Mouse (Mus musculus) CH12.LX (cell line): ENCODE data around the gene Ush2a. TPM values are rescaled to one million over a fixed set of nuclear protein-coding genes. Genes with fewer than 3 reads are reported as not detected.

Source experiments
- DNase-seq: peaks from one replicate; pipeline ENCODE4 v3.0.0-alpha.2; 2013; ENCODE audit errors: extremely low read depth
- H3K27ac ChIP-seq: 2 replicates; pipeline ENCODE4 v1.5.1; 2012; ENCODE audit warnings: low read depth, mild to moderate bottlenecking, control low read depth, moderate library complexity; ENCODE audit not compliant: insufficient read depth
- H3K27me3 ChIP-seq: replicated peaks from 2 replicates; pipeline ENCODE3; 2012; ENCODE audit warnings: inconsistent platforms
- H3K36me3 ChIP-seq, 2 experiments: replicated peaks in 1 of 2; 2 replicates each; pipeline versions ENCODE3 to v1.6.1; 2012; ENCODE audit warnings: inconsistent platforms in 1 of 2, low read length in 1 of 2, mild to moderate bottlenecking in 1 of 2, mixed read lengths in 1 of 2, moderate library complexity in 1 of 2; ENCODE audit not compliant: control insufficient read depth in 1 of 2, insufficient read depth in 1 of 2
- H3K4me1 ChIP-seq, 2 experiments: 2 replicates each; pipeline ENCODE4 v1.6.1; 2012; ENCODE audit warnings: inconsistent platforms in 1 of 2, moderate library complexity in 1 of 2; ENCODE audit not compliant: insufficient read depth in 2 of 2, control insufficient read depth in 1 of 2
- H3K4me2 ChIP-seq: 2 replicates; pipeline ENCODE4 v1.6.1; 2012; ENCODE audit warnings: low read depth, mild to moderate bottlenecking, control low read depth; ENCODE audit not compliant: poor library complexity, insufficient read depth, severe bottlenecking
- H3K4me3 ChIP-seq, 3 experiments: fragments of 150-350 bp in 1 of 3; sonication (generic) in 1 of 3; replicated peaks in 1 of 3; 2 replicates each; pipeline versions ENCODE3 to v1.5.1; 2011 to 2012; ENCODE audit warnings: low read depth in 2 of 3, low read length in 2 of 3, mild to moderate bottlenecking in 2 of 3, moderate library complexity in 2 of 3, control low read depth in 1 of 3, improper control_type of control experiment in 1 of 3, inconsistent platforms in 1 of 3, mixed read lengths in 1 of 3; ENCODE audit not compliant: poor library complexity in 1 of 3
- H3K79me2 ChIP-seq: replicated peaks from 2 replicates; pipeline ENCODE4 v1.6.1; 2012; ENCODE audit warnings: mild to moderate bottlenecking, moderate library complexity; ENCODE audit not compliant: control insufficient read depth, poor library complexity, insufficient read depth, severe bottlenecking; ENCODE audit errors: extremely low read depth
- H3K9ac ChIP-seq: 2 replicates; pipeline ENCODE4 v1.6.1; 2012; ENCODE audit warnings: low read depth, mild to moderate bottlenecking, control low read depth, moderate library complexity; ENCODE audit not compliant: insufficient read depth
- H3K9me3 ChIP-seq: replicated peaks from 2 replicates; pipeline ENCODE3; 2012; ENCODE audit warnings: low read length, inconsistent platforms, mixed read lengths
- BHLHE40 ChIP-seq: IDR thresholded peaks from 2 replicates; pipeline ENCODE4 v1.6.1; 2011; ENCODE audit warnings: mild to moderate bottlenecking, low read depth, low read length, improper control_type of control experiment
- CHD1 ChIP-seq: IDR thresholded peaks from 2 replicates; pipeline ENCODE4 v1.6.1; 2012; ENCODE audit warnings: low read depth, low read length, improper control_type of control experiment, inconsistent platforms
- CHD2 ChIP-seq: IDR thresholded peaks from 2 replicates; pipeline ENCODE4 v1.6.1; 2011; ENCODE audit warnings: low read length, improper control_type of control experiment
- E2F4 ChIP-seq: IDR thresholded peaks from 2 replicates; pipeline ENCODE4 v1.6.1; 2011; ENCODE audit warnings: low read depth, low read length, improper control_type of control experiment; ENCODE audit not compliant: insufficient replicate concordance
- EP300 ChIP-seq: IDR thresholded peaks from 2 replicates; pipeline ENCODE4 v1.6.1; 2011; ENCODE audit warnings: low read length, improper control_type of control experiment
- ETS1 ChIP-seq: conservative IDR thresholded peaks from 2 replicates; pipeline ENCODE4 v1.6.1; 2012; ENCODE audit warnings: low read depth, mild to moderate bottlenecking, inconsistent platforms, low read length, improper control_type of control experiment, moderate library complexity
- HCFC1 ChIP-seq: IDR thresholded peaks from 2 replicates; pipeline ENCODE4 v1.6.1; 2012; ENCODE audit warnings: low read depth, mild to moderate bottlenecking, inconsistent platforms, low read length, improper control_type of control experiment
- IRF4 ChIP-seq: IDR thresholded peaks from 2 replicates; pipeline ENCODE4 v1.6.1; 2014; ENCODE audit warnings: low read depth, mild to moderate bottlenecking, inconsistent platforms, low read length, improper control_type of control experiment
- MAZ ChIP-seq: IDR thresholded peaks from 2 replicates; pipeline ENCODE4 v1.6.1; 2012; ENCODE audit warnings: low read depth, mild to moderate bottlenecking, inconsistent platforms, low read length, improper control_type of control experiment, moderate library complexity
- MEF2A ChIP-seq: IDR thresholded peaks from 2 replicates; pipeline ENCODE4 v1.6.1; 2014; ENCODE audit warnings: low read depth, mild to moderate bottlenecking, inconsistent platforms, low read length, improper control_type of control experiment, borderline replicate concordance
- NELFE ChIP-seq: IDR thresholded peaks from 2 replicates; pipeline ENCODE4 v1.6.1; 2011; ENCODE audit warnings: low read depth, low read length, improper control_type of control experiment
- PAX5 ChIP-seq: IDR thresholded peaks from 2 replicates; pipeline ENCODE4 v1.6.1; 2012; ENCODE audit warnings: low read length, inconsistent platforms, mixed read lengths
- POLR2A ChIP-seq: IDR thresholded peaks from 2 replicates; pipeline ENCODE4 v1.6.1; 2011; ENCODE audit warnings: low read depth, mild to moderate bottlenecking, improper control_type of control experiment, low read length
- POLR2AphosphoS2 ChIP-seq: IDR thresholded peaks from 2 replicates; pipeline ENCODE4 v1.6.1; 2011; ENCODE audit warnings: low read depth, low read length, improper control_type of control experiment
- RCOR1 ChIP-seq: conservative IDR thresholded peaks from 2 replicates; pipeline ENCODE4 v1.6.1; 2012; ENCODE audit warnings: low read depth, mild to moderate bottlenecking, inconsistent platforms, low read length, improper control_type of control experiment
- SIN3A ChIP-seq: IDR thresholded peaks from 2 replicates; pipeline ENCODE4 v1.6.1; 2012; ENCODE audit warnings: low read length, improper control_type of control experiment, inconsistent platforms
- TBP ChIP-seq: conservative IDR thresholded peaks from 2 replicates; pipeline ENCODE4 v1.6.1; 2011; ENCODE audit warnings: low read depth, low read length, improper control_type of control experiment
- TCF12 ChIP-seq: IDR thresholded peaks from 2 replicates; pipeline ENCODE4 v1.6.1; 2014; ENCODE audit warnings: low read depth, mild to moderate bottlenecking, inconsistent platforms, low read length, improper control_type of control experiment
- UBTF ChIP-seq: IDR thresholded peaks from 2 replicates; pipeline ENCODE4 v1.6.1; 2012; ENCODE audit warnings: low read depth, mild to moderate bottlenecking, inconsistent platforms, low read length, improper control_type of control experiment, moderate library complexity
- ZNF384 ChIP-seq: IDR thresholded peaks from 2 replicates; pipeline ENCODE4 v1.6.1; 2012; ENCODE audit warnings: low read depth, low read length, improper control_type of control experiment, inconsistent platforms
- dilution Hi-C: fragments of 300-500 bp; cut with MboI; formaldehyde crosslinking; loops from 2 replicates; pipeline ENCODE4 v1.14.3; 2020; ENCODE audit warnings: low sequenced_read_pairs; ENCODE audit not compliant: extremely low pct_unique_long_range_greater_than_20kb, extremely low pct_ligation_motif_present
- in situ Hi-C: fragments of 300-500 bp; cut with MboI; formaldehyde crosslinking; loops from 3 replicates; pipeline ENCODE4 v1.14.3; 2019; ENCODE audit warnings: low sequenced_read_pairs, low pct_ligation_motif_present, low pct_unique_long_range_greater_than_20kb, mixed read lengths
- polyA plus RNA-seq: library from polyadenylated mRNA; unstranded; fragments of >175 nt; gene quantifications from 2 replicates; pipeline ENCODE4 v1.2.1, GENCODE M21; 2012; ENCODE audit warnings: low read depth; ENCODE audit not compliant: insufficient read length
- total RNA-seq, 2 experiments: library from RNA; depleted of rRNA; stranded (reverse); fragments of 300-350 nt in 1 of 2; fragments of >200 nt in 1 of 2; gene quantifications; 2 replicates each; pipeline ENCODE4 v1.2.3; 2012 to 2014

The Ush2a gene
- total and polyA plus RNA-seq, 3 experiments, result not detected

DNA sequence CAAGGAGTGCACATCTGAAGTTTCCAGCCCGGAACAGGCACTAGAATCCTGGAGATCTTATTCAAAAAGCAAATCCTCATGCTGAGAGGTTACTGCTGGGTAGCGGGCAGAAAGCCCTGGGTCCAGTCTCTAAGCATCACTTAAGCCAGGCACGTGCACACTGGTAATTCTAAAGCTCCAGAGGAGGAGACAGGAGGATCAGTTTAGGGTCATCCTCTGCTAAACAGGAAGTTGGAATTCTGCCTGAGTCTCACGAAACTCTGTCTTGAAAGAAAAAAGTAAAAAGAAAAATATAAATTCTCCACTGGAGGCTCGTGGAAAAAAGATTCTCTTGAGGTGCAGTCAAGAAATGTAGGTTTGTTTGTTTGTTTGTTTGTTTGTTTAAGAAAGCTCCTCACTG lies 591.0 kb downstream of the Ush2a start:
- no peak overlapping the region for H3K4me2 ChIP-seq
- H3K79me2 ChIP-seq, result no peaks in the 10 kb centered on the region
- TF ChIP-seq PAX5 (no peak), NELFE (no peak), CHD1 (no peak), TCF12 (no peak), TBP (no peak), POLR2A (no peak), SIN3A (no peak), MAZ (no peak), EP300 (no peak), E2F4 (no peak), UBTF (no peak), ETS1 (no peak), IRF4 (no peak), RCOR1 (no peak), MEF2A (no peak), CHD2 (no peak)
- TF ChIP-seq, all 38 proteins: peak for 0
- H3K27me3 ChIP-seq, result no peaks in the 10 kb centered on the region
- H3K36me3 ChIP-seq, result no peaks in the 10 kb centered on the region
- peaks cover 55% of the 10 kb centered on the region for H3K9me3 ChIP-seq
- in situ Hi-C loops (no loop called here), dilution Hi-C loops (no loop called here)
- no peak overlapping the region for H3K4me3 ChIP-seq
- H3K9ac ChIP-seq, result no peak overlapping the region
- H3K27ac ChIP-seq, result no peak overlapping the region
- no peak for DNase-seq
- H3K4me1 ChIP-seq, result no peaks in the 10 kb centered on the region

- in situ Hi-C loops, result no loop called here
- DNase-seq, result no peak
- no peaks in the 10 kb centered on the region for H3K4me1 ChIP-seq
Observed at GRCm38 (mm10) chr1:188854240-188854639, 592.4 kb downstream of the Ush2a start.

More at GRCm38 (mm10) chr1:188854240-188854639, 592.4 kb downstream of the Ush2a start:
- no peak overlapping the region for H3K9ac ChIP-seq
- no peaks in the 10 kb centered on the region for H3K27me3 ChIP-seq
- peaks cover 54% of the 10 kb centered on the region for H3K9me3 ChIP-seq
- no peak overlapping the region for H3K27ac ChIP-seq
- no peak overlapping the region for H3K4me2 ChIP-seq
- no peaks in the 10 kb centered on the region for H3K36me3 ChIP-seq
- TF ChIP-seq BHLHE40 (no peak), HCFC1 (no peak), EP300 (no peak), POLR2AphosphoS2 (no peak), ZNF384 (no peak)
- TF ChIP-seq, all 38 proteins: peak for 0
- H3K79me2 ChIP-seq, result no peaks in the 10 kb centered on the region
- H3K4me3 ChIP-seq, result no peak overlapping the region
- dilution Hi-C loops, result no loop called here
